Mouse (Mus musculus): ENCODE data around the gene Prkd3.

Gene Prkd3

DNA sequence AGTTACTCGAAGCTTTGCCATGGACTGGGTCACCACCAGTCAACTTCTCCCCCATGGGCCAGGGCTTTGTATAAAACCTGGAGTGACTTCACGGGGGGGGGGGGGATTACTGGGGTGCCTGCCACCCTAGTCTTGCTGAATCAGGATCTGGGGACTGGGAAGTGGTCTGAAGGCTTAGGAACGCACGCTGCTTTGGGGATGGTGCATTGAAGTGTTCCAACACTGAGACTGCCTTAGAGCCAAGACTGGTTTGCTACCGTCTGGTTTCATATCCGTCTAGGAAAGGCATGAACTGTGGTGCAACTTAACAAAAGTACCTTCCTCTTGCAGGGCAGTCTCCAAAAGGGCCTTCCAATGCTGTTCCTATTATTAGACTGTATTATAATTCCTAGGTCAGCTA, 102.9 kb downstream of the Prkd3 start:
- DNase-seq, result no peak

- DNase-seq, result no peak
These were observed 103.7 kb downstream of the Prkd3 start for GRCm38 (mm10) chr17:78916899-78917298.

DNA sequence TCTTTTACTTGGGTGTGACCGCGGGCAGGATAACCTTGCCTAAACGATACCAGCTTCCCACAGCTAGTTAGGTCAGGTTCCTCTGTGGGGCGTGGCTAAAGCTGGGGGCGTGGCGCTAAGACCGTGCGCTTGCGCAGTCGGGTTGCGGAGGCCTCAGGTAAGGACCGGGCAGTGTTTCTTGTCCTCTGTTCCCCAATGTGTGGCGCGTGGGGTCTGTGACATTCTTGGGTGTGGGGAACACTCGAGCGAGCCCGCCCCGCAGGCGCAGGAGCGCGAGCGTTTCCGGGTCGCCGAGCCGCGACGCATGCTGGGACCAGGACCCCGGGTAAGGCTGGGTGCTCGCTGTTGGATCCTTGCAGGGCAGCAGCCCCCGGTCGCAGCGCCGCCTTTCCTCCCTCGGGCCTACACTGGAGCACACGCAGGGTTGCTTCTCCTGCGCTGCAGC, 104.2 kb downstream of the Prkd3 start, which contains the start of gene Cebpzos:
Gene Cebpzos, plus strand, starts transcription at position 132 of the 445 bp plus-strand sequence.
- DNase-seq, result peak; percentile 88

DNA sequence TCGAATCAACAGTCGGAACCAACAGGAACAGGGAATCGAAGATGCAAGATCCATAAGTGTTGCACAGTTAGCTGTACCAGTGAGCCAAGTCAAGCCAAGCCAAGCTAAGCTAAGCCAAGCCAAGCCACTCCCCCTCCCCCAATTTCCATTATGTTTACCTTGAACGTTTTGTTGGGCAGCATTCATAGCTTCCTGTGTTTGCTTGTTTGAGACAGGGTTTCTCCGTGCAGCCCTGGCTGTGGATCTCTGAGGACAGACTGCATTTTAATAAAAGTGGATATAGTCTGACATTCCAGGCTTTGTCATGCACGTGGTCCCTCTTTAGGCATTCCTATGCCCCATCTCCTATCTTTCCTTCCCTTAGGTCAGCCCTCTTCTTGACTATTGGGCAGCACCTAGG, 104.8 kb downstream of the Prkd3 start:
- no peak for DNase-seq

GRCm38 (mm10) chr17:78913921-78914320, 106.7 kb downstream of the Prkd3 start:
- no peak for DNase-seq

- DNase-seq, result no peak
These were observed 107.7 kb downstream of the Prkd3 start for GRCm38 (mm10) chr17:78912861-78913281.

DNA sequence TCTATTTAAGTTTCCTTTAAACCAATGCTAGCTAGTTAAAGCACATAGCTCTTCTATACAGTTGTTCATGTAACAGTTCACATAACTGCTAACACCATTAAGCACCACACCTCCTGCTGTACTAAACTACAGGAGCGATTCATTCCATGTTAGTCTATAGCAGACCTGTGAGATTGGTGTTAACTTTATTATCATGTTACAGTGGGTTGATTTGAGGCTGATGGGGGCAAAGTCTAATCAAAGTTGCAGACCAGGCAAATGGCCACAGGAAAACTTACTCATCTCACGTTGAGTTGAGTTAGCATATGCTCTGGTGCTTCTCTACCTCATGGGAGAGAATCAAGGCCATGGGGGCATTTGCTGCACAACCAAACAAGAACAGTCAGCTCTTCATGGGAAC, 111.2 kb downstream of the Prkd3 start:
- no peak for DNase-seq

DNA sequence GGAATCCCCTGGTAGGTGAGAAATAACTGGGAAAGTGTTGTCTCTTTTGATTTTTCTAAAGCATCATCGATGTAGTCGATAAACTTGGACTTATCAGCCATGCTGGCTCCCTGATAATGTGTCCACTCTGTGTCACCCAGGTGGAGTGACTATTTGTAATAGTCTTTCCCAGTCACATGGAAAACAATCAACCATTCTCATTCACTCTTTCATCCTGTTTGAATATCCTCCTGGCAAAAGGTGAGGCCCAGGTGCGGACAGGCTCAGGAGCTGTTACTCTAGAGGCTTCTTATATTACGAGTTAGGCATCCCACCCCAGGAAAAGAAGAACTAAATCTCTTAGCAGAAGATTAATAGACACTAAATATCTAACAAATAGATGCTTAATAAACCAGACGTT, 113.7 kb downstream of the Prkd3 start, which contains the start of gene Sult6b1:
Gene Sult6b1, minus strand, starts transcription at position 101 of the 400 bp plus-strand sequence.
- no peak for DNase-seq

- no peak for DNase-seq
These were observed 117.5 kb downstream of the Prkd3 start for GRCm38 (mm10) chr17:78903158-78903557.

Measured in right cerebral cortex, postnatal 25 days (tissue).